Mouse (Mus musculus): ENCODE measurements at regions not wholly inside any gene's neighbourhood (a gene's known extent, or its start where the extent isn't known, plus 50 kb on each side); places are given as distances from the start of the nearest gene placed in this dataset.

- no peaks in the 10 kb centered on the region for H3K36me3 ChIP-seq
- no peak for ATAC-seq (ENCODE audit: low FRiP score, low read depth)
- H3K9ac ChIP-seq (replicated peaks), result no peak overlapping the region
- H3K4me1 ChIP-seq, result peaks cover 9% of the 10 kb centered on the region
- H3K4me2 ChIP-seq (replicated peaks), result no peak overlapping the region
- H3K27ac ChIP-seq (replicated peaks), result no peak overlapping the region
- no peaks in the 10 kb centered on the region for H3K27me3 ChIP-seq
- 86% methylated on average over 5 of the region's 5 CpGs for WGBS
- no peaks in the 10 kb centered on the region for H3K9me3 ChIP-seq
- no peak overlapping the region for H3K4me3 ChIP-seq
These were observed 334.5 kb upstream of the Gm21798 start for GRCm38 (mm10) chr15:64482960-64483359.

DNA sequence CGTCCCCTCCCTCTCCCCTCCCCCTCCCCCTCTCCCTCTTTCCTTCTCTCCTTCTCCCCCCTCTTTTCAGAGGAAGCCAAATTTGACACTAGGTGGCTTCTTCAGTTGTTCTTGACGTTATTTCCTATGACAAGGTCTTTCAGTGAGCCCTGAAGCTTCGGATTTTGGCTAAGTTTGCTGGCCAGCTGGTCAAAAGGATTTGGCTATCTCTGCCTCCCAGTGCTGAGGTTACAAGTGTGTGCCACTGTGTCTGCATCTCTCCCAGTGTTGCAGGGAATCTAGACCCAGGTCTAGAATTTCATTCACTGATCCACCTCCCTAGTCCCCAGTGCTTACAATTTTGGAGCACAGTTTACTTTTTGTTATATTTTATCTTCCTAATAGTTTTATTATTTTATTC, 329.7 kb upstream of the Gm21798 start:
- no peaks in the 10 kb centered on the region for H3K4me1 ChIP-seq
- no peaks in the 10 kb centered on the region for H3K27me3 ChIP-seq
- no peak overlapping the region for H3K4me2 ChIP-seq (replicated peaks)
- no peaks in the 10 kb centered on the region for H3K36me3 ChIP-seq
- ATAC-seq (ENCODE audit: low FRiP score, low read depth), result no peak
- no peak overlapping the region for H3K9ac ChIP-seq (replicated peaks)
- 6% methylated on average over 2 of the region's 3 CpGs for WGBS
- H3K27ac ChIP-seq (replicated peaks), result no peak overlapping the region
- H3K9me3 ChIP-seq, result no peaks in the 10 kb centered on the region
- no peak overlapping the region for H3K4me3 ChIP-seq

- H3K9me3 ChIP-seq, result no peaks in the 10 kb centered on the region
- H3K4me1 ChIP-seq, result no peaks in the 10 kb centered on the region
- ATAC-seq (ENCODE audit: low FRiP score, low read depth), result no peak
- H3K4me3 ChIP-seq, result no peak overlapping the region
- no peaks in the 10 kb centered on the region for H3K27me3 ChIP-seq
- H3K4me2 ChIP-seq (replicated peaks), result no peak overlapping the region
- no peak overlapping the region for H3K27ac ChIP-seq (replicated peaks)
- no peaks in the 10 kb centered on the region for H3K36me3 ChIP-seq
- H3K9ac ChIP-seq (replicated peaks), result no peak overlapping the region
These were observed 316.7 kb upstream of the Gm21798 start for GRCm38 (mm10) chr15:64500783-64501182.

GRCm38 (mm10) chr15:64501479-64501878, 316.0 kb upstream of the Gm21798 start:
- Histone ChIP-seq H3K4me2 (replicated peaks) (no peak overlapping the region), H3K36me3 (no peaks in the 10 kb centered on the region), H3K4me3 (no peak overlapping the region), H3K9me3 (no peaks in the 10 kb centered on the region), H3K4me1 (no peaks in the 10 kb centered on the region), H3K27me3 (no peaks in the 10 kb centered on the region), H3K27ac (replicated peaks) (no peak overlapping the region), H3K9ac (replicated peaks) (no peak overlapping the region)
- 96% methylated on average over 1 of the region's 1 CpGs for WGBS
- no peak for ATAC-seq (ENCODE audit: low FRiP score, low read depth)

- H3K9ac ChIP-seq (replicated peaks), result no peak overlapping the region
- ATAC-seq (ENCODE audit: low FRiP score, low read depth), result no peak
- H3K27me3 ChIP-seq, result no peaks in the 10 kb centered on the region
These were observed 312.7 kb upstream of the Gm21798 start for GRCm38 (mm10) chr15:64504751-64505150.

GRCm38 (mm10) chr15:64510649-64511048, 306.8 kb upstream of the Gm21798 start:
- no peak overlapping the region for H3K4me2 ChIP-seq (replicated peaks)
- no peaks in the 10 kb centered on the region for H3K36me3 ChIP-seq
- no peak overlapping the region for H3K9ac ChIP-seq (replicated peaks)
- 79% methylated on average over 2 of the region's 2 CpGs for WGBS
- H3K27ac ChIP-seq (replicated peaks), result no peak overlapping the region
- no peaks in the 10 kb centered on the region for H3K4me1 ChIP-seq
- no peaks in the 10 kb centered on the region for H3K27me3 ChIP-seq
- H3K4me3 ChIP-seq, result no peak overlapping the region
- H3K9me3 ChIP-seq, result no peaks in the 10 kb centered on the region
- no peak for ATAC-seq (ENCODE audit: low FRiP score, low read depth)

More at GRCm38 (mm10) chr15:64504751-64505150, 312.7 kb upstream of the Gm21798 start:
- no peaks in the 10 kb centered on the region for H3K4me1 ChIP-seq
- 90% methylated on average over 4 of the region's 4 CpGs for WGBS
- no peak overlapping the region for H3K4me3 ChIP-seq
- H3K4me2 ChIP-seq (replicated peaks), result no peak overlapping the region
- H3K9me3 ChIP-seq, result no peaks in the 10 kb centered on the region
- no peaks in the 10 kb centered on the region for H3K36me3 ChIP-seq
- H3K27ac ChIP-seq (replicated peaks), result no peak overlapping the region

- Histone ChIP-seq H3K27me3 (no peaks in the 10 kb centered on the region), H3K4me2 (replicated peaks) (no peak overlapping the region), H3K9me3 (no peaks in the 10 kb centered on the region), H3K4me3 (no peak overlapping the region), H3K9ac (replicated peaks) (no peak overlapping the region), H3K27ac (replicated peaks) (no peak overlapping the region), H3K36me3 (no peaks in the 10 kb centered on the region), H3K4me1 (no peaks in the 10 kb centered on the region)
- WGBS, result 58% methylated on average over 2 of the region's 2 CpGs
- ATAC-seq (ENCODE audit: low FRiP score, low read depth), result no peak
These were observed 306.3 kb upstream of the Gm21798 start for GRCm38 (mm10) chr15:64511176-64511575.

DNA sequence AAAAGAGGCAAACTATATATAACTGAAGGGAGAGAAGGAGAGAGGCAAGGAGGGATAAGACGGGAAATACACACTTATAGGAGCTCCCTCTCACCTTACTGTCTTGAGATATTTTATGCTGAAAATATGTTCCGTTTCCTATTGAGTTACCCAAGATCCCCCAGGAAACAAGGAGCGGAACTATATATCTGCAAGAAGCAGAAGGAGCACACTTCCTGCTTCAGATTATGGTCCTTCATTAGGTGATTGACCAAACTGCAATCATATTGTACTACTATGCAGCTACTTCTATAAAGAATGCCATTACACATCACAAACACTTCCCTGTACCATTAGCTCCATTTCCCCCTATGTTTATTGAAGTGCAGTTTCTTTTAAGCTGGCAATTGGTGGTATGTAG, 304.9 kb upstream of the Gm21798 start:
- Histone ChIP-seq H3K36me3 (no peaks in the 10 kb centered on the region), H3K4me2 (replicated peaks) (no peak overlapping the region), H3K9me3 (no peaks in the 10 kb centered on the region), H3K27me3 (no peaks in the 10 kb centered on the region), H3K4me3 (no peak overlapping the region), H3K4me1 (no peaks in the 10 kb centered on the region), H3K27ac (replicated peaks) (no peak overlapping the region), H3K9ac (replicated peaks) (no peak overlapping the region)
- ATAC-seq (ENCODE audit: low FRiP score, low read depth), result no peak
- 87% methylated on average over 3 of the region's 3 CpGs for WGBS

- Histone ChIP-seq H3K27ac (replicated peaks) (no peak overlapping the region), H3K36me3 (no peaks in the 10 kb centered on the region), H3K4me2 (replicated peaks) (no peak overlapping the region), H3K4me1 (no peaks in the 10 kb centered on the region), H3K4me3 (no peak overlapping the region), H3K9me3 (no peaks in the 10 kb centered on the region), H3K9ac (replicated peaks) (no peak overlapping the region), H3K27me3 (no peaks in the 10 kb centered on the region)
- no peak for ATAC-seq (ENCODE audit: low FRiP score, low read depth)
These were observed 303.9 kb upstream of the Gm21798 start for GRCm38 (mm10) chr15:64513501-64514097.

- no peak for ATAC-seq (ENCODE audit: low FRiP score, low read depth)
- no peak overlapping the region for H3K27ac ChIP-seq (replicated peaks)
- H3K4me1 ChIP-seq, result no peaks in the 10 kb centered on the region
- no peaks in the 10 kb centered on the region for H3K27me3 ChIP-seq
- H3K9me3 ChIP-seq, result no peaks in the 10 kb centered on the region
- H3K4me2 ChIP-seq (replicated peaks), result no peak overlapping the region
- H3K9ac ChIP-seq (replicated peaks), result no peak overlapping the region
- H3K36me3 ChIP-seq, result no peaks in the 10 kb centered on the region
- H3K4me3 ChIP-seq, result no peak overlapping the region
These were observed 302.3 kb upstream of the Gm21798 start for GRCm38 (mm10) chr15:64515179-64515578.

DNA sequence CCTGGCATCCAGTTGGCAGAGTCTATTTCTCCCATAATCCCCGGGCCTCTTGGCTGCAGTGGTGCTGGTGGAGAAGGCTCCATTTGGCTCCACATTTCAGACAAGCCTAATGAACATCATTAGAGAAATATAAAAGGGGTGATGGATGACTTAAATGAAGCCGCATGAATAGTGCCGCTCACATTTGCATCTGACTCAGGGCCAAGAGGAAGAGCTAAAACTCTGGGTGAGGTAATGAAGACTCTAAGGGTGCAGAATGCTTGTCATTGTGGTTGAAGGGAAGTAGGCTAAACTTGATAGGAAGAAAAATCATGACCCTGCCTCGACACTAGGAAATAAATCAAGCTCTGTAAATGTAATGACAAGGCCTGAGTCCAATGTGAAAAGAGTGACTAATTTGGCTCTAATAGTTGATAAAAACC, 298.3 kb upstream of the Gm21798 start:
- H3K4me2 ChIP-seq (replicated peaks), result no peak overlapping the region
- H3K36me3 ChIP-seq, result no peaks in the 10 kb centered on the region
- no peaks in the 10 kb centered on the region for H3K9me3 ChIP-seq
- no peaks in the 10 kb centered on the region for H3K4me1 ChIP-seq
- H3K27ac ChIP-seq (replicated peaks), result no peak overlapping the region
- H3K4me3 ChIP-seq, result no peak overlapping the region
- WGBS, result 85% methylated on average over 4 of the region's 4 CpGs
- no peak overlapping the region for H3K9ac ChIP-seq (replicated peaks)
- no peak for ATAC-seq (ENCODE audit: low FRiP score, low read depth)
- no peaks in the 10 kb centered on the region for H3K27me3 ChIP-seq

GRCm38 (mm10) chr15:64520568-64520967, 296.9 kb upstream of the Gm21798 start:
- H3K4me2 ChIP-seq (replicated peaks), result no peak overlapping the region
- no peaks in the 10 kb centered on the region for H3K27me3 ChIP-seq
- no peaks in the 10 kb centered on the region for H3K36me3 ChIP-seq
- 94% methylated on average over 5 of the region's 5 CpGs for WGBS
- H3K27ac ChIP-seq (replicated peaks), result no peak overlapping the region
- no peaks in the 10 kb centered on the region for H3K9me3 ChIP-seq
- no peak overlapping the region for H3K9ac ChIP-seq (replicated peaks)
- no peak for ATAC-seq (ENCODE audit: low FRiP score, low read depth)
- no peaks in the 10 kb centered on the region for H3K4me1 ChIP-seq
- H3K4me3 ChIP-seq, result no peak overlapping the region
